Mouse (Mus musculus) neural tube, embryonic 11.5 days (tissue): ENCODE data around the gene Ogfod1. TPM values are rescaled to one million over a fixed set of nuclear protein-coding genes. Genes with fewer than 3 reads are reported as not detected.
"Not testable (repeated sequence)": the region's sequence is repeated elsewhere in the genome, so short reads cannot be mapped to it uniquely, and the experiment has no call there.

Experiments
- ATAC-seq: fragments of 200-750 bp; cut with Nextera tagmentation; 2 replicates; pipeline ENCODE4 v1.8.0; 2017; ENCODE audit warnings: moderate number of reproducible peaks, mild to moderate bottlenecking, moderate TSS enrichment, moderate library complexity; ENCODE audit not compliant: insufficient read depth, low FRiP score, low TSS enrichment
- DNase-seq: peaks from one replicate; pipeline ENCODE4 v3.0.0-alpha.2; 2015; ENCODE audit warnings: low spot score
- H3K27ac ChIP-seq: fragments of 300-500 bp; sonication (generic); 2 replicates; pipeline ENCODE4 v1.5.1; 2014; ENCODE audit warnings: low read depth, mild to moderate bottlenecking, low read length
- H3K27me3 ChIP-seq: fragments of 300-500 bp; sonication (generic); 2 replicates; pipeline ENCODE4 v1.6.1; 2014; ENCODE audit warnings: mild to moderate bottlenecking, low read length, mixed read lengths; ENCODE audit not compliant: control insufficient read depth, insufficient read depth
- H3K36me3 ChIP-seq: fragments of 300-500 bp; sonication (generic); 2 replicates; pipeline ENCODE4 v1.6.1; 2014; ENCODE audit warnings: mild to moderate bottlenecking, low read length, moderate library complexity, mixed read lengths; ENCODE audit not compliant: control insufficient read depth, insufficient read depth
- H3K4me1 ChIP-seq: fragments of 300-500 bp; sonication (generic); 2 replicates; pipeline ENCODE4 v1.6.1; 2014; ENCODE audit warnings: low read length, mixed read lengths; ENCODE audit not compliant: control insufficient read depth, insufficient read depth
- H3K4me2 ChIP-seq: fragments of 300-500 bp; sonication (generic); 2 replicates; pipeline ENCODE4 v1.6.1; 2014; ENCODE audit warnings: low read depth, mild to moderate bottlenecking, moderate library complexity
- H3K4me3 ChIP-seq: fragments of 300-500 bp; sonication (generic); 2 replicates; pipeline ENCODE4 v1.5.1; 2014; ENCODE audit warnings: low read depth, low read length
- H3K9ac ChIP-seq: fragments of 300-500 bp; sonication (generic); 2 replicates; pipeline ENCODE4 v1.6.1; 2014; ENCODE audit warnings: mild to moderate bottlenecking, low read length
- H3K9me3 ChIP-seq: fragments of 300-500 bp; sonication (generic); 2 replicates; pipeline ENCODE4 v1.6.1; 2016; ENCODE audit warnings: low read length; ENCODE audit not compliant: control insufficient read depth
- WGBS: fragments of 180-500 bp; shearing (Covaris S2); extraction: QIAGEN DNeasy Blood & Tissue Kit; methylation state at CpG from one replicate; pipeline ENCODE4 v1.1.7; 2014; 5-methylcytosine and 5-hydroxymethylcytosine counted together
- polyA plus RNA-seq: library from polyadenylated mRNA; unstranded; fragments of >200 nt; fragmentation: Nextera tagmentation; extraction: Ambion mirVana; gene quantifications from 2 replicates; pipeline ENCODE4 v1.2.1, GENCODE M21; 2014

Gene Ogfod1
- polyA plus RNA-seq, 1 experiment from 2014 or later, result 14.2 TPM

DNA sequence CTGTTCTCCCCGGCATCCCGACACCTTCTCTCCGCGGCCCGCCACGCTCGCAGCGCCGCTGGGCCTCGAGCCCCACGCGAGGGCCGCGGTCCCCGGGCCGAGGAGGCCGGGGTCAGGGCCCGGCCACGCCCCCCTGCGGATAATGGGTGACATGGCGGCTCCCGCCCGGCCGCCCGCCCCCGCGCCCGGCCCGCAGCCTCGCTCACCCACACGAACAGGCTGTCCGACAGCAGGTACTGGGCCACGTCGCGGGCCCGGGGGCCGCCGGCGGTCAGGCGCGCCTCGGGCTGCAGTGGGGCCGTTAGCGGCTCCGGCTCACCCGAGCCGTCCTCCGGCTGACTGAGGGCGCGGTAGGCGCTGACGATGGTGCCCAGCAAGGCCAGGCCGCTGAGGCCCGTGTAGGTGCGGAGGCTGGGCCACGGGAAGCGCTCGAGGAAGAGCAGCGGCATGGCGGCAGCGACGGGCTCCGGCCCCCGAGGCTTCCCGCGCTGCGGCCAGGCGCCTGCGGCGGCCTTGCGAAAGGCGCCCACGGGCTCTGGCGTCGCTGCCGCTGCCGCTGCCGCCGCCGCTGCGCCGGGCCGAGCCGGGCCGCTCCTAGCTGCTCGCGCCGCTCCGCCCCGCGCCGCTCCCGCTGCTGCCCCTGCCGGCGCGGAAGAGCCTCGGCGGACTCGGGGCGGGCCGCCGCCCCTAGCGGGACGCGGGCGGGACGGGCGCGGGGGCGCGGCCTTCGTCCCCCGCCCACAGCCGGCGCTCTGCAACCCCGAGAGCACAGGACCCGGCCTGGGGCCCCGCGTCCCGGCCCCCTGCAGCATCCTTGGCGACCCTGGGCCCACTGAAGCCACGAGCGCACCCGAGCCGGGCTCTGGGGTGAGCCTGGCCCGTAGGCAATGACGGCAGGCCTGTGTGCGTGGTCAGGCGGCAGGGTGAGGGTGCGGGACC lies 24.7 kb upstream of the Ogfod1 start, which contains the start of gene Amfr:
Gene Amfr, minus strand, starts transcription at position 830 of the 939 bp plus-strand sequence.
- peak; percentile 93 for ATAC-seq
- DNase-seq, result peak; percentile 88
- no peaks in the 10 kb centered on the region for H3K36me3 ChIP-seq
- H3K4me1 ChIP-seq, result peaks cover 12% of the 10 kb centered on the region
- H3K9ac ChIP-seq, result peak within 1 kb of the TSS; percentile 97
- no peaks in the 10 kb centered on the region for H3K27me3 ChIP-seq
- peak within 1 kb of the TSS; percentile 94 for H3K27ac ChIP-seq
- H3K9me3 ChIP-seq, result no peaks in the 10 kb centered on the region
- WGBS, result under 1% methylated on average over 81 of the region's 130 CpGs
- peak within 1 kb of the TSS; percentile 72 for H3K4me2 ChIP-seq
- peak within 1 kb of the TSS; percentile 92 for H3K4me3 ChIP-seq

- H3K27ac ChIP-seq, result peak overlapping the region; percentile 94; the same call in 1 of the 2 replicates
- H3K9ac ChIP-seq, result peak overlapping the region; percentile 97
- 44% methylated on average over 7 of the region's 7 CpGs for WGBS
- H3K4me2 ChIP-seq, result peak overlapping the region; percentile 72
- no peak for DNase-seq
- H3K4me1 ChIP-seq, result peaks cover 12% of the 10 kb centered on the region
- H3K36me3 ChIP-seq, result no peaks in the 10 kb centered on the region
- no peaks in the 10 kb centered on the region for H3K27me3 ChIP-seq
- ATAC-seq, result no peak
- H3K4me3 ChIP-seq, result peak overlapping the region; percentile 92
- no peaks in the 10 kb centered on the region for H3K9me3 ChIP-seq
Measured at GRCm38 (mm10) chr8:94013026-94013612, 23.9 kb upstream of the Ogfod1 start.

DNA sequence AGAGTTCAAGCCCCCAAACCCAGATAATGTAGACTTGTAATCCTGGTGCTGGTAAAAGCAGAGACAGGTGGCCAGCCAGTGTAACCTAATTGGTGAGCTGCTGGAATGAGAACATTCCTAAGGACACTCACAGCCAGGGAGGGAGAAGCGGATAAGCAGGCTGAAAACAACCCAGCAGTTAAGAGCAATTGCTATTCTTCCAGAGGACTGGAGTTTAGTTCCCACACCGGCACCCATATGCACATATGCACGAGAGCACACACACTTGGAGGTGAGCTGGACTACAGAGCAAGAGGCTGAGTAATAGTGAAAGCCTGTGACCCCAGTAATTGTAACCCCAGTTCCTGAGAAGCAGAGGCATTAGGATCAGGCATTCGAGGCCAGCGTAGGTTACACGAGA lies 13.1 kb upstream of the Ogfod1 start:
- H3K4me3 ChIP-seq, result no peak overlapping the region
- no peaks in the 10 kb centered on the region for H3K4me1 ChIP-seq
- ATAC-seq (no peak), DNase-seq (no peak)
- H3K9me3 ChIP-seq, result no peaks in the 10 kb centered on the region
- no peak overlapping the region for H3K27ac ChIP-seq
- H3K9ac ChIP-seq, result no peak overlapping the region
- H3K36me3 ChIP-seq, result peaks cover 9% of the 10 kb centered on the region
- H3K27me3 ChIP-seq, result no peaks in the 10 kb centered on the region
- H3K4me2 ChIP-seq, result no peak overlapping the region
- 94% methylated on average over 6 of the region's 6 CpGs for WGBS

DNA sequence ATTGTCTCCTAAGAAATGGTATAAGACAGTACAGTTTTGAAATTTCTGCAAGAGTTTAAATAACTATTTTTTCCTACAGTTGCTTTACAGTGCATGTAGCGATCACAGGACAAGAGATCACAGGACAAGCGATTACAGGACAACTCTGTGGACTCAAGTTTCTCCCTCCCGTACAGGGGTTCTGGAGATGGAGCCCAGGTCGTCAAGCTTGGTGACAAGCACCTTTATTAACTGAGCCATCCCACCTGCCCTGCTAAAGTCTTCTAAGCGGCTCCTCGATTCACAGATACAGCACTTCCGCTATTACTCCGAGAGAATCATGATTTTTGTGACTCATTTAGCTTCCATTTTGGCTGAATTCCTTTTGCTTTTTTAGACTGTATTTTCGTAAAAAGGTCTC lies 7.3 kb upstream of the Ogfod1 start:
- 95% methylated on average over 9 of the region's 9 CpGs for WGBS
- Histone ChIP-seq H3K4me2 (no peak overlapping the region), H3K27ac (no peak overlapping the region), H3K4me1 (no peaks in the 10 kb centered on the region), H3K9me3 (no peaks in the 10 kb centered on the region), H3K27me3 (no peaks in the 10 kb centered on the region), H3K4me3 (no peak overlapping the region), H3K36me3 (peaks cover 5% of the 10 kb centered on the region), H3K9ac (no peak overlapping the region)
- DNase-seq (no peak), ATAC-seq (no peak)

DNA sequence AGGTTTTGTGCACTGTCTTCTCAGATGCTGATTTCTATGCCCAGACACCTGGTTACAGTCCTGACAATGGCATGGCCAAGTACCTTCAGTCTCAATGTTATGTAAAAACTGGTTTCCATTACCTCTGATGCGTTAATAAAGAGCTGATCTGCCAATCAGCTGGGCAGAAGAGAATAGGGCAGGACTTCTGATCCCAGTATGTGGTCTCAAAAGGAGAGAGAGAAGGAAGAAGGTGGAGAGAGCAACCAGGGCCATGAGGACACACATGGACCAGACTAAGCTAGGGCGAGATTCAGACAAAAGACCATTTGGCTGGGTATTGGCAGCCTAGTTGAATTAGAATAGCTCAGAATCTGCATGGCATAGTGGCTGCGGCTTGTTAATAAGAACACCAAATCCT lies 3.4 kb upstream of the Ogfod1 start:
- Histone ChIP-seq H3K27ac (no peak overlapping the region), H3K4me3 (no peak overlapping the region), H3K9me3 (no peaks in the 10 kb centered on the region), H3K27me3 (no peaks in the 10 kb centered on the region), H3K36me3 (no peaks in the 10 kb centered on the region; the same call in 1 of the 2 replicates), H3K9ac (no peak overlapping the region), H3K4me2 (no peak overlapping the region), H3K4me1 (peaks cover 12% of the 10 kb centered on the region)
- DNase-seq, result no peak
- ATAC-seq, result no peak
- WGBS, result 67% methylated on average over 3 of the region's 3 CpGs

GRCm38 (mm10) chr8:94035200-94035599 lies 1.8 kb upstream of the Ogfod1 start:
- H3K4me1 ChIP-seq, result peaks cover 12% of the 10 kb centered on the region
- 0 out of 2 replicates have a peak overlapping the region, but pooled peaks have one; percentile 10 for H3K4me3 ChIP-seq
- H3K27me3 ChIP-seq, result no peaks in the 10 kb centered on the region
- DNase-seq, result no peak
- H3K27ac ChIP-seq, result no peak overlapping the region
- peak overlapping the region; percentile 18 for H3K9ac ChIP-seq
- H3K4me2 ChIP-seq, result peak overlapping the region; percentile 88
- WGBS, result 76% methylated on average over 5 of the region's 5 CpGs
- H3K36me3 ChIP-seq, result no peaks in the 10 kb centered on the region
- H3K9me3 ChIP-seq, result no peaks in the 10 kb centered on the region
- ATAC-seq, result no peak

DNA sequence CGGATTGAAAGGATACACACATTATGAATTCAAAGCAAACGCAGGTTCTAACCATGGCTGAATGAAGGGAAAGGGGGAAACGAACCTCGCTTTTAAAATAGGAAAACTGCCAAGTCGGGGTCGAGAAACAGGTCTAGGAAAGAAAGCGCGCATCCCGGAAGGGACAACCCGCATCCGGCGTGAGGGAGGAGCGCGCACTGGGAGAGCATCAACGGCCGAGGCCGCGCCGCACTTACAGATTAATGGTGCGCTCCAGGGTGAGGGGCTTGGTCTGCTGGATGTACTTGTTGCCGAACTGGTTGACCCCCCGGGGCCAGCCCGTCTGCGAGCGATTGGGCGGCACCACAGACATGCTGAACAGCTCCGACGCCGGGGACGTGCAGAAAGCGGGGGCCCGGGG lies 457 bp upstream of the Ogfod1 start:
- Histone ChIP-seq H3K27ac (peak overlapping the region; percentile 44; the same call in 1 of the 2 replicates), H3K4me1 (peaks cover 12% of the 10 kb centered on the region), H3K4me3 (peak overlapping the region; percentile 80), H3K4me2 (peak overlapping the region; percentile 88), H3K9ac (peak overlapping the region; percentile 63)
- under 1% methylated on average over 22 of the region's 32 CpGs for WGBS
- peak; percentile 91 for ATAC-seq
- DNase-seq, result peak; percentile 83
- H3K27me3 ChIP-seq, H3K9me3 ChIP-seq, H3K36me3 ChIP-seq: not testable (repeated sequence)

- Histone ChIP-seq H3K4me3 (peak overlapping the region; percentile 80), H3K4me1 (peaks cover 12% of the 10 kb centered on the region), H3K4me2 (peak overlapping the region; percentile 66), H3K9ac (peak overlapping the region; percentile 70), H3K27me3 (no peaks in the 10 kb centered on the region), H3K27ac (no peak overlapping the region), H3K9me3 (no peaks in the 10 kb centered on the region), H3K36me3 (no peaks in the 10 kb centered on the region)
- WGBS, result 12% methylated on average over 15 of the region's 15 CpGs
- DNase-seq, result peak; percentile 24
- ATAC-seq, result no peak
Measured at GRCm38 (mm10) chr8:94037806-94038205, 808 bp downstream of the Ogfod1 start.
